Mouse (Mus musculus): ENCODE measurements around the gene Hapln2. TPM values are rescaled to one million over a fixed set of nuclear protein-coding genes. Genes with fewer than 3 reads are reported as not detected.

Gene Hapln2
- polyA plus RNA-seq (2021; fragmentation: Nextera tagmentation) = 14.7 and 18.6 TPM in 2 replicates
- long read RNA-seq, experiment 1, transcript Hapln2-203 (6 exons, 2,338 nt) = major isoform, 72 of 226 reads
- long read RNA-seq, experiment 1, transcript Hapln2-201 (7 exons, 1,711 nt) = minor isoform, 34 of 226 reads
- long read RNA-seq, experiment 1, partial matches to known transcripts = 12 of 226 reads
- long read RNA-seq, experiment 1, other reads (novel, unspliced or antisense) = 106 of 226 reads
- long read RNA-seq, experiment 2, transcript Hapln2-201 (7 exons, 1,711 nt) = major isoform, 10 of 20 reads
- long read RNA-seq, experiment 2, partial matches to known transcripts = 1 of 20 reads
- long read RNA-seq, experiment 2, other reads (novel, unspliced or antisense) = 8 of 20 reads

GRCm38 (mm10) chr3:88027434-88028186, at the start of gene Hapln2:
Gene Hapln2, minus strand, starts transcription at chr3:88027583.

GRCm38 (mm10) chr3:88057902-88058696, 30.7 kb upstream of the Hapln2 start, which contains the start of gene Naxe:
Gene Naxe, minus strand, starts transcription at chr3:88058495.

GRCm38 (mm10) chr3:88042661-88043421, 15.5 kb upstream of the Hapln2 start, which contains the start of gene Gpatch4:
Gene Gpatch4, plus strand, starts transcription at chr3:88043108.

GRCm38 (mm10) chr3:88000181-88000580, 27.2 kb downstream of the Hapln2 start, which contains the start of gene Bcan:
Gene Bcan, minus strand, starts transcription at chr3:88000230.

Other genes with a start within 250 kb of the Hapln2 start
- 0.72 and 1.2 TPM in 2 replicates for gene Ntrk1, start 232.4 kb downstream of the Hapln2 start, polyA plus RNA-seq (2021; fragmentation: Nextera tagmentation)
- gene Insrr, start 230.6 kb downstream of the Hapln2 start, polyA plus RNA-seq (2021; fragmentation: Nextera tagmentation) = 0.21 and 0.27 TPM in 2 replicates
- 2.9 and 3.4 TPM in 2 replicates for gene Pear1, start 203.3 kb downstream of the Hapln2 start, polyA plus RNA-seq (2021; fragmentation: Nextera tagmentation)
- not detected in 2 replicates for gene Sh2d2a, start 180.8 kb downstream of the Hapln2 start, polyA plus RNA-seq (2021; fragmentation: Nextera tagmentation)
- 4.0 and 5.3 TPM in 2 replicates for gene Prcc, start 142.0 kb downstream of the Hapln2 start, polyA plus RNA-seq (2021; fragmentation: Nextera tagmentation)
- 78.2 and 136 TPM in 2 replicates for gene Hdgf, start 121.3 kb downstream of the Hapln2 start, polyA plus RNA-seq (2021; fragmentation: Nextera tagmentation)
- 66.0 and 75.7 TPM in 2 replicates for gene Mrpl24, start 108.1 kb downstream of the Hapln2 start, polyA plus RNA-seq (2021; fragmentation: Nextera tagmentation)
- 3.2 and 5.5 TPM in 2 replicates for gene Isg20l2, start 97.3 kb downstream of the Hapln2 start, polyA plus RNA-seq (2021; fragmentation: Nextera tagmentation)
- gene Rrnad1, start 96.9 kb downstream of the Hapln2 start, polyA plus RNA-seq (2021; fragmentation: Nextera tagmentation) = 8.7 and 9.4 TPM in 2 replicates
- 12.9 and 20.4 TPM in 2 replicates for gene Crabp2, start 78.9 kb downstream of the Hapln2 start, polyA plus RNA-seq (2021; fragmentation: Nextera tagmentation)
- gene Nes, start 56.5 kb downstream of the Hapln2 start, polyA plus RNA-seq (2021; fragmentation: Nextera tagmentation) = 0.83 and 1.5 TPM in 2 replicates
- gene Bcan, start 27.4 kb downstream of the Hapln2 start, polyA plus RNA-seq (2021; fragmentation: Nextera tagmentation) = 169 and 175 TPM in 2 replicates
- 17.8 and 18.1 TPM in 2 replicates for gene Gpatch4, start 15.5 kb upstream of the Hapln2 start, polyA plus RNA-seq (2021; fragmentation: Nextera tagmentation)
- gene Naxe, start 30.9 kb upstream of the Hapln2 start, polyA plus RNA-seq (2021; fragmentation: Nextera tagmentation) = 203 and 228 TPM in 2 replicates
- not detected in 2 replicates for gene Ttc24, start 50.7 kb upstream of the Hapln2 start, polyA plus RNA-seq (2021; fragmentation: Nextera tagmentation)
- gene Iqgap3, start 54.4 kb upstream of the Hapln2 start, polyA plus RNA-seq (2021; fragmentation: Nextera tagmentation) = 0.18 and 0.29 TPM in 2 replicates
- gene Mef2d, start 114.8 kb upstream of the Hapln2 start, polyA plus RNA-seq (2021; fragmentation: Nextera tagmentation) = 21.3 and 112 TPM in 2 replicates
- not detected in 2 replicates for gene Rhbg, start 227.1 kb upstream of the Hapln2 start, polyA plus RNA-seq (2021; fragmentation: Nextera tagmentation)

Measured in left cerebral cortex, adult 6 months (tissue).